Mouse (Mus musculus) embryonic facial prominence, embryonic 14.5 days (tissue): ENCODE data around the gene Crct1. TPM values are rescaled to one million over a fixed set of nuclear protein-coding genes. Genes with fewer than 3 reads are reported as not detected.

Experiments
- ATAC-seq: fragments of 200-750 bp; cut with Nextera tagmentation; 2 replicates; pipeline ENCODE4 v1.8.0; 2017; ENCODE audit warnings: low read depth, moderate number of reproducible peaks, moderate TSS enrichment
- DNase-seq: peaks from one replicate; pipeline ENCODE4 v3.0.0-alpha.2; 2015; ENCODE audit warnings: low spot score
- H3K27ac ChIP-seq: fragments of 300-500 bp; sonication (generic); replicated peaks from 2 replicates; pipeline ENCODE4 v1.5.1; 2014; ENCODE audit warnings: low read depth, mild to moderate bottlenecking, low read length, moderate library complexity
- H3K27me3 ChIP-seq: fragments of 300-500 bp; sonication (generic); replicated peaks from 2 replicates; pipeline ENCODE4 v1.6.1; 2014; ENCODE audit warnings: low read length; ENCODE audit not compliant: control insufficient read depth, insufficient read depth
- H3K36me3 ChIP-seq: fragments of 300-500 bp; sonication (generic); 2 replicates; pipeline ENCODE4 v1.6.1; 2014; ENCODE audit warnings: low read length, mixed read lengths; ENCODE audit not compliant: control insufficient read depth, insufficient read depth
- H3K4me1 ChIP-seq: fragments of 300-500 bp; sonication (generic); 2 replicates; pipeline ENCODE4 v1.6.1; 2014; ENCODE audit warnings: antibody characterized with exemption, low read length; ENCODE audit not compliant: control insufficient read depth, insufficient read depth
- H3K4me2 ChIP-seq: fragments of 300-500 bp; sonication (generic); 2 replicates; pipeline ENCODE4 v1.6.1; 2014; ENCODE audit warnings: low read depth, mild to moderate bottlenecking, low read length, moderate library complexity, mixed read lengths
- H3K4me3 ChIP-seq: fragments of 300-500 bp; sonication (generic); 2 replicates; pipeline ENCODE4 v1.5.1; 2014; ENCODE audit warnings: low read depth, mild to moderate bottlenecking, low read length
- H3K9ac ChIP-seq: fragments of 300-500 bp; sonication (generic); 2 replicates; pipeline ENCODE4 v1.6.1; 2014; ENCODE audit warnings: low read depth, mild to moderate bottlenecking, low read length, moderate library complexity, mixed read lengths
- H3K9me3 ChIP-seq: fragments of 300-500 bp; sonication (generic); 2 replicates; pipeline ENCODE4 v1.6.1; 2016; ENCODE audit warnings: low read length; ENCODE audit not compliant: control insufficient read depth
- WGBS: fragments of 180-500 bp; shearing (Covaris S2); extraction: QIAGEN DNeasy Blood & Tissue Kit; methylation state at CpG from one replicate; pipeline ENCODE4 v1.1.7; 2014; 5-methylcytosine and 5-hydroxymethylcytosine counted together
- polyA plus RNA-seq: library from polyadenylated mRNA; unstranded; fragments of >200 nt; fragmentation: Nextera tagmentation; extraction: Ambion mirVana; gene quantifications from 2 replicates; pipeline ENCODE4 v1.2.1, GENCODE M21; 2014

Gene Crct1
- polyA plus RNA-seq, result 2.7 and 7.5 TPM in 2 replicates

DNA sequence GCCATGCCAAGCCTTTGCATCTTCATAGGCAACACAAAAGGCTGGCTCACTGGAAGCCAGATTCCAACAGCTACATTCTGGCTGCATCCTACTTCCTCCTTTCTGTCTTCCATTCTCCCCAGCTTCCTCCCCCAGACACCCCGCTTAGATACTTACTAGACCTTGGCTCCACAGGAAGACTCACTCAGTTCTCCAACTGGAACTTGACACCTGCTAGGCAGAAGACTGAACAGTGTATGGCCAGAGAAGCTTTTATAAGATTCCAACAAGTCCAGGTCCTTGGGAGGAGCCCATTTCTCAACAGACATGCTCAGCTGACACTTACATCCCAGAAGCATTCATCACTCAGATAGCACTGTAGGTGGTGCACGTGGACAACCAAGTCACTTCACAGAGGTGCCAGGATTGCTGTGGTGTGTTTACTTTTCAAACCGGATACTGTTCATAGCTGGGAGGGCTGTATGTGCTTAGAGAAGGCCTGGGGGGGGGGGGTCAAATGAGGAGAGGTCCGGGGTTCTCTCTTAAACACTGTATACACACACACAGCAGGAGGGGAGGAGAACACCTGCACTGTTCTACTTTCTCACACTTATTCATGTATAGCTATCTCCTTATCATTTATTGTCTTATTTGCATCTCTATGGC, at the start of gene Crct1:
Crct1 (minus strand) TSS at position 228 of the 645 bp plus-strand sequence.
- Histone ChIP-seq H3K9ac (peak within 1 kb of the TSS; percentile 64), H3K9me3 (no peaks in the 10 kb centered on the region), H3K27me3 (no peaks in the 10 kb centered on the region; the same call in 1 of the 2 replicates), H3K4me2 (peak within 1 kb of the TSS; percentile 87), H3K27ac (peak within 1 kb of the TSS; percentile 53; the same call in 1 of the 2 replicates), H3K4me3 (peak within 1 kb of the TSS; percentile 46), H3K36me3 (no peaks in the 10 kb centered on the region), H3K4me1 (0 out of 2 replicates have a peak, but pooled peaks cover 3% of the 10 kb centered on the region)
- no peak for DNase-seq
- 60% methylated on average over 4 of the region's 4 CpGs for WGBS
- ATAC-seq, result no peak

DNA sequence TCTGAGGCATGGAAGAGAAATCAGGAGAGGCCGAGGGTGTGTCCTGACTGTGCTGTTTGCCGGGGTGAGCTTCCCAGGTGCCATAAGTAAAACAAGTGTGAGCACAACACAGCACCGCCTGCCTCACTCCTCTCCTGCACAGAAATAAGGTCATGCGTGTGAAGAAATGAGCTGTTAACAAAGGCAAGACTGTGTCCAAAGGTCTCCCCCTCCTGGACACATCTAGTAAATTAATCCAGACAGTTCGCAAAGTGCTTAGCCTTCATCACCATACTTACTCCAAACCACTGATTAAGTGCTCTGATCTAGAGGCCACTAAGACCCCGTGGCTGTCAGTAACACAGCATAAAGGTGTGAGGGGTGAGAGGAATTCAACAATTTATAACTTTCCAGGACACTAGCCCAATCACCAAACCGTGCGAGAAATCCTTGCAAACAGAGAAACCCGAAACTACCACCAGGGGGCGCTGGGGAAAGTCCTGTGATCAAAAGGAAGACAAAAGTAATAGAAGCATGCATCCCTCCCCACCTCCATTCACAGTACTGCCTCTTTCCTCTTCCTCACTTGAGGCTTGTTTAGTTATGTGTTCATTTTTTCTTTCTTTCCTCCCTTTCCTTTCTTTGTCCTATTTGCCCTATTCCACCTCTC, 37.5 kb upstream of the Crct1 start:
- no peak overlapping the region for H3K4me3 ChIP-seq
- DNase-seq (no peak), ATAC-seq (no peak)
- H3K9me3 ChIP-seq, result no peaks in the 10 kb centered on the region
- 51% methylated on average over 10 of the region's 10 CpGs for WGBS
- H3K4me2 ChIP-seq, result no peak overlapping the region
- H3K9ac ChIP-seq, result no peak overlapping the region
- H3K27ac ChIP-seq, result no peak overlapping the region
- no peaks in the 10 kb centered on the region for H3K27me3 ChIP-seq
- H3K36me3 ChIP-seq, result no peaks in the 10 kb centered on the region
- H3K4me1 ChIP-seq, result no peaks in the 10 kb centered on the region

- no peaks in the 10 kb centered on the region for H3K9me3 ChIP-seq
- no peaks in the 10 kb centered on the region for H3K27me3 ChIP-seq
- WGBS, result 74% methylated on average over 1 of the region's 1 CpGs
- ATAC-seq (no peak), DNase-seq (no peak)
- no peak overlapping the region for H3K4me3 ChIP-seq
- H3K36me3 ChIP-seq, result no peaks in the 10 kb centered on the region
- H3K9ac ChIP-seq, result no peak overlapping the region
- no peak overlapping the region for H3K27ac ChIP-seq
- H3K4me1 ChIP-seq, result no peaks in the 10 kb centered on the region
- no peak overlapping the region for H3K4me2 ChIP-seq
Observed at GRCm38 (mm10) chr3:93050182-93050581, 34.7 kb upstream of the Crct1 start.

- peak; percentile 76; the same call in 1 of the 2 replicates for ATAC-seq
- no peaks in the 10 kb centered on the region for H3K36me3 ChIP-seq
Observed at GRCm38 (mm10) chr3:93031450-93031849, 16.0 kb upstream of the Crct1 start.

DNA sequence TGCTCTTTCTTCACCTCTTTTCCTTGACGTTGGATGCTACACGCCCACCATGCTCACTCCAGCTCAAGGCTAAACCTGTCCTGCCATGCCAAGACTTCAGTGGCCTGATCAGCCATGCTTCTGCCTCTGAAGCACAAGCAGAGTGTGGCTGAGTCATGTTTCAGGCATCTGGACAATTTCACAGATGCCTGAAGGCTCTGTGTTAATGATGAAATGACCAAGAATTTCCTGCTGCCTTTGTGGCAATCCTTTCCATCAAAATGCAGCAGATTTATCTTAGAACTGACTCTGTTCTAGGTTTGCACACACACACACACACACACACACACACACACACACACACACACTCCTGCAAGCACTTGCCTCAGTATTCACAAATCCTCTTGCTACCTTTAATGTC, 10.0 kb upstream of the Crct1 start:
- peak; percentile 29 for DNase-seq
- no peak overlapping the region for H3K4me2 ChIP-seq
- H3K27ac ChIP-seq, result no peak overlapping the region
- no peaks in the 10 kb centered on the region for H3K9me3 ChIP-seq
- no peaks in the 10 kb centered on the region for H3K4me1 ChIP-seq
- 64% methylated on average over 2 of the region's 2 CpGs for WGBS
- no peaks in the 10 kb centered on the region for H3K27me3 ChIP-seq
- no peaks in the 10 kb centered on the region for H3K36me3 ChIP-seq
- ATAC-seq, result no peak
- H3K9ac ChIP-seq, result no peak overlapping the region
- H3K4me3 ChIP-seq, result no peak overlapping the region

More at GRCm38 (mm10) chr3:93031450-93031849, 16.0 kb upstream of the Crct1 start:
- Histone ChIP-seq H3K4me2 (no peak overlapping the region), H3K27ac (no peak overlapping the region), H3K4me1 (no peaks in the 10 kb centered on the region), H3K9ac (no peak overlapping the region), H3K9me3 (no peaks in the 10 kb centered on the region), H3K4me3 (no peak overlapping the region), H3K27me3 (no peaks in the 10 kb centered on the region)
- 45% methylated on average over 5 of the region's 5 CpGs for WGBS
- DNase-seq, result peak; percentile 69

DNA sequence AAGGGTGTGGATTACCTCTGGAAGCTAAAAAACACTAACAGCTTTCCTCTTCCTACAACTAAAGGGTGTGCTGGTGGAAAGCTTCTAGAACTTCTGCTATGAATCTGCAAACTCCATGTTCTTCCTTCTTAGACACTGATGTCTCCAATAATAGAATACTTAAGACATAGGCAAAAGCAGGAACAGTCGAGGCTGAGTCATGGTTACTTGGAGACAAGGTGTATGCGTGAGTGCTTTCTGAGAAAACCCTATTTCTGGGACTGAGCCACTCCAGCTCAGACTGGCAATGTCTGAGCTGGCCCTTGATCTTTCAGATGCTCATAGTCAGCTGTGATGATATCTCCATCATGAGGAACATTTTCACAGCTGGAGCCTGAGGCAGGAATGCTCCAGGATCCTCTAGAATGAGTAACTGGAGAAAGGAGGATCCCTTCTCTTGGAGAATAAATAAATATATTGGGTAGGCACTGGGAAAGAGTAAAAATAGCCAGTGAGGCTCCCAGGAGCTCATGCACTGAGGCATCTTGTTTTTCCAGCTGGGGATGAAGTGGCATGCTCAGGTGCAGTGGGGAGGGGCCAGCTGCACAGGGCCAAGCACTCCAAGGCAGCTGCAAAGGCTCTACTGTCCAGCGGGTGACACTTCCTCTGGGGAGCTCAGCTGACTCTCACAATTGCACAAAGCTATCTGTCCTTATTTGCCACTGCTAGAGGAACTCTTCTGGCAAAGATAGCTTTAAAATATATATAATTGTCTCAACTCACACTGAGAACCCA, 8.1 kb upstream of the Crct1 start:
- Histone ChIP-seq H3K9me3 (no peaks in the 10 kb centered on the region), H3K36me3 (no peaks in the 10 kb centered on the region), H3K27ac (no peak overlapping the region), H3K4me3 (no peak overlapping the region), H3K4me2 (no peak overlapping the region), H3K4me1 (no peaks in the 10 kb centered on the region), H3K9ac (no peak overlapping the region), H3K27me3 (no peaks in the 10 kb centered on the region)
- DNase-seq (no peak), ATAC-seq (no peak)
- WGBS, result 78% methylated on average over 3 of the region's 3 CpGs

DNA sequence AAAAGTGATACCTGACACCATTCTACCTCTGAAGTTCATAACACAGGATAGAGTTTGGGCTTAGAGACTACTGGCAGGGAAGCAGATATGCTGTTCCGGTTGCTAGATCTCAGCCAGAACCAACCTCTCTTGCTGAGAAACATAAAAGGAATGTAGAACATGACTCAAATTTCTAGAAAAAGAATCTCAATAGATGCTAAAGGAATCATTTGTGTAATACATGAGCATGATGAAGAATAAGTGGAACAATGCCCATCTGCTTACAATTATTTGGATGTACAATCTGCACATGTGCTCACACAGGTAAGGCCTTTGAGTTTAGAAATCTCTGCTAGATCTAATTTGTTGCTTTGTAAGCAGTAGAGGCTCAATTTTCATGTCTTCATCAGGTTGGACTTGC, 5.7 kb upstream of the Crct1 start:
- Histone ChIP-seq H3K36me3 (no peaks in the 10 kb centered on the region), H3K27me3 (no peaks in the 10 kb centered on the region), H3K4me2 (no peak overlapping the region), H3K27ac (no peak overlapping the region), H3K4me3 (no peak overlapping the region), H3K4me1 (no peaks in the 10 kb centered on the region), H3K9ac (no peak overlapping the region), H3K9me3 (no peaks in the 10 kb centered on the region)
- DNase-seq (no peak), ATAC-seq (no peak)
- 74% methylated on average over 1 of the region's 1 CpGs for WGBS

- H3K4me3 ChIP-seq, result no peak within 1 kb of the TSS
- H3K9ac ChIP-seq, result no peak within 1 kb of the TSS
- no peak for DNase-seq
- no peaks in the 10 kb centered on the region for H3K9me3 ChIP-seq
- no peaks in the 10 kb centered on the region for H3K36me3 ChIP-seq
- H3K4me2 ChIP-seq, result no peak within 1 kb of the TSS
- WGBS, result 81% methylated on average over 2 of the region's 2 CpGs
- H3K4me1 ChIP-seq, result 0 out of 2 replicates have a peak, but pooled peaks cover 3% of the 10 kb centered on the region
- H3K27ac ChIP-seq, result no peak within 1 kb of the TSS
- no peaks in the 10 kb centered on the region for H3K27me3 ChIP-seq
- ATAC-seq, result no peak
Observed at GRCm38 (mm10) chr3:93018960-93019359, 3.5 kb upstream of the Crct1 start, which contains the start of gene Lce1m. Gene Lce1m, minus strand, starts transcription at chr3:93019060.
